Mouse (Mus musculus): ENCODE measurements at regions not wholly inside any gene's neighbourhood (a gene's known extent, or its start where the extent isn't known, plus 50 kb on each side); places are given as distances from the start of the nearest gene placed in this dataset.

GRCm38 (mm10) chr19:50872661-50873060 lies 194.2 kb upstream of the Sorcs1 start:
- no peak for TF ChIP-seq CTCF (IDR thresholded peaks at IDR 0.05; ENCODE audit: low read depth)
- no peak for TF ChIP-seq EP300 (optimal IDR thresholded peaks at IDR 0.05)
